Mouse (Mus musculus) megakaryocyte-erythroid progenitor cell, adult 5-6 weeks (primary cell): ENCODE results near the gene Mup5. TPM values are rescaled to one million over a fixed set of nuclear protein-coding genes. Genes with fewer than 3 reads are reported as not detected.
"Not testable (repeated sequence)": the region's sequence is repeated elsewhere in the genome, so short reads cannot be mapped to it uniquely, and the experiment has no call there.

Experiments used
- ATAC-seq: replicated peaks from 2 replicates; pipeline ENCODE4 v1.8.0; 2016; ENCODE audit warnings: mild to moderate bottlenecking, inconsistent platforms; ENCODE audit not compliant: severe bottlenecking, poor library complexity, low FRiP score, low TSS enrichment
- total RNA-seq, 2 experiments: library from RNA; stranded (forward) in 1 of 2; stranded (reverse) in 1 of 2; fragments of 200-1000, 215-1000 nt in 1 of 2; fragments of >200 nt in 1 of 2; fragmentation: Nextera tagmentation in 1 of 2; gene quantifications; 2 replicates each; pipeline ENCODE4 v1.2.3; 2014 to 2017

Mup5 gene
- not detected in 2 replicates for total RNA-seq (2014; fragmentation: Nextera tagmentation)
- total RNA-seq (2017): not detected in 2 replicates

- no peak for ATAC-seq
Observed at GRCm38 (mm10) chr4:61834952-61835708, at the start of gene Mup5. Gene Mup5, minus strand, starts transcription at chr4:61835233.

GRCm38 (mm10) chr4:61858160-61858559 lies 23.1 kb upstream of the Mup5 start:
- no peak for ATAC-seq

GRCm38 (mm10) chr4:61855831-61856698 lies 21.0 kb upstream of the Mup5 start:
- no peak for ATAC-seq

- ATAC-seq: no peak
Observed at GRCm38 (mm10) chr4:61855344-61855743, 20.3 kb upstream of the Mup5 start.

GRCm38 (mm10) chr4:61844758-61845455 lies 9.9 kb upstream of the Mup5 start:
- no peak for ATAC-seq

- ATAC-seq: no peak
Observed at GRCm38 (mm10) chr4:61829211-61829610, 5.8 kb downstream of the Mup5 start.

- no peak for ATAC-seq
Observed at GRCm38 (mm10) chr4:61823185-61823584, 11.8 kb downstream of the Mup5 start.

- not testable (repeated sequence) for ATAC-seq
Observed at GRCm38 (mm10) chr4:61822541-61822940, 12.5 kb downstream of the Mup5 start.

GRCm38 (mm10) chr4:61815602-61816001 lies 19.4 kb downstream of the Mup5 start:
- ATAC-seq: no peak

GRCm38 (mm10) chr4:61813435-61813834 lies 21.6 kb downstream of the Mup5 start:
- no peak for ATAC-seq

GRCm38 (mm10) chr4:61811193-61811592 lies 23.8 kb downstream of the Mup5 start:
- ATAC-seq: not testable (repeated sequence)

- ATAC-seq: not testable (repeated sequence)
Observed at GRCm38 (mm10) chr4:61808926-61809325, 26.1 kb downstream of the Mup5 start.

- ATAC-seq: not testable (repeated sequence)
Observed at GRCm38 (mm10) chr4:61789699-61790098, 45.3 kb downstream of the Mup5 start.

- not testable (repeated sequence) for ATAC-seq
Observed at GRCm38 (mm10) chr4:61784231-61784630, 50.8 kb downstream of the Mup5 start.

- not testable (repeated sequence) for ATAC-seq
Observed at GRCm38 (mm10) chr4:61782169-61782568, 52.9 kb downstream of the Mup5 start, which contains the start of gene Mup19. Gene Mup19, minus strand, starts transcription at chr4:61782269.

Other genes with a start within 250 kb of the Mup5 start
- gene Mup17, start 239.4 kb downstream of the Mup5 start, total RNA-seq (2014; fragmentation: Nextera tagmentation): not detected in 2 replicates
- not detected in 2 replicates for gene Mup17, start 239.4 kb downstream of the Mup5 start, total RNA-seq (2017)
- gene Mup18, start 161.1 kb downstream of the Mup5 start, total RNA-seq (2014; fragmentation: Nextera tagmentation): not detected in 2 replicates
- not detected in 2 replicates for gene Mup18, start 161.1 kb downstream of the Mup5 start, total RNA-seq (2017)
- gene Mup19, start 53.0 kb downstream of the Mup5 start, total RNA-seq (2014; fragmentation: Nextera tagmentation): not detected in 2 replicates
- gene Mup19, start 53.0 kb downstream of the Mup5 start, total RNA-seq (2017): not detected in 2 replicates
- not detected in 2 replicates for gene Mup20, start 218.9 kb upstream of the Mup5 start, total RNA-seq (2014; fragmentation: Nextera tagmentation)
- not detected in 2 replicates for gene Mup20, start 218.9 kb upstream of the Mup5 start, total RNA-seq (2017)